Mouse (Mus musculus) hindbrain, embryonic 11.5 days (tissue): ENCODE results near the gene 0610030E20Rik. TPM values are rescaled to one million over a fixed set of nuclear protein-coding genes. Genes with fewer than 3 reads are reported as not detected.

Source experiments
- ATAC-seq: fragments of 200-750 bp; cut with Nextera tagmentation; 2 replicates; pipeline ENCODE4 v1.8.0; 2017; ENCODE audit warnings: mild to moderate bottlenecking, moderate TSS enrichment, moderate library complexity; ENCODE audit not compliant: low FRiP score
- DNase-seq: peaks from one replicate; pipeline ENCODE4 v3.0.0-alpha.2; 2015; ENCODE audit warnings: low spot score
- H3K27ac ChIP-seq: fragments of 300-500 bp; sonication (generic); 2 replicates; pipeline ENCODE4 v1.5.1; 2014; ENCODE audit warnings: mild to moderate bottlenecking, low read depth, low read length
- H3K27me3 ChIP-seq: fragments of 300-500 bp; sonication (generic); 2 replicates; pipeline ENCODE4 v1.6.1; 2014; ENCODE audit warnings: mild to moderate bottlenecking, low read length, moderate library complexity, mixed read lengths; ENCODE audit not compliant: control insufficient read depth, insufficient read depth
- H3K36me3 ChIP-seq: fragments of 300-500 bp; sonication (generic); 2 replicates; pipeline ENCODE4 v1.6.1; 2014; ENCODE audit warnings: mild to moderate bottlenecking, low read length, moderate library complexity, mixed read lengths; ENCODE audit not compliant: control insufficient read depth, insufficient read depth
- H3K4me1 ChIP-seq: fragments of 300-500 bp; sonication (generic); replicated peaks from 2 replicates; pipeline ENCODE4 v1.6.1; 2014; ENCODE audit warnings: low read length, mixed read lengths; ENCODE audit not compliant: control insufficient read depth, insufficient read depth
- H3K4me2 ChIP-seq: fragments of 300-500 bp; sonication (generic); replicated peaks from 2 replicates; pipeline ENCODE4 v1.6.1; 2014; ENCODE audit warnings: mild to moderate bottlenecking, low read depth, low read length
- H3K4me3 ChIP-seq: fragments of 300-500 bp; sonication (generic); 2 replicates; pipeline ENCODE4 v1.5.1; 2014; ENCODE audit warnings: low read depth, low read length
- H3K9ac ChIP-seq: fragments of 300-500 bp; sonication (generic); 2 replicates; pipeline ENCODE4 v1.6.1; 2014; ENCODE audit warnings: low read depth, low read length
- H3K9me3 ChIP-seq: fragments of 300-500 bp; sonication (generic); 2 replicates; pipeline ENCODE4 v1.6.1; 2016; ENCODE audit warnings: low read length; ENCODE audit not compliant: control insufficient read depth
- WGBS: fragments of 180-500 bp; shearing (Covaris S2); extraction: QIAGEN DNeasy Blood & Tissue Kit; methylation state at CpG from one replicate; pipeline ENCODE4 v1.1.7; 2014; 5-methylcytosine and 5-hydroxymethylcytosine counted together
- polyA plus RNA-seq: library from polyadenylated mRNA; unstranded; fragments of >200 nt; fragmentation: Nextera tagmentation; extraction: Ambion mirVana; gene quantifications from 2 replicates; pipeline ENCODE4 v1.2.1, GENCODE M21; 2014

Gene 0610030E20Rik
- polyA plus RNA-seq, 1 experiment from 2014 or later, result 28.4 TPM

DNA sequence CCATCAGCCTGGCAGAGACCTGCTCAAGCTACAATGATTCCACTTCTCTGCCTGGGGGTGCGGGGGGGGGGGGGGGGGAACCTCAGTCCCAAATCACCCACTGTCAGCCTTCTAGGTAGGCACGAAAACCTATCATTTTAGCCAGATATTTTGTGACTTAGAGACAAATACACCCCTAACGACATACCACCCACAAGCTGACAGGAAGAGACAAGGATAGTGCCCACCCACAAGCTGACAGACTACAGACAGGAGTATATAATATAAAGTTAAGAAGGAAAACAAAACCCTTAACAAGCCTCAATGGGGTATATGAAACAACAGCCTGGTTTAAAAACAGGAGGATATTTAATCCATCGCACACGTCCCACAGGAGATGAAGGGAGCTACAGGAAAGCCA is 28.7 kb upstream of the 0610030E20Rik start:
- H3K27ac ChIP-seq, result no peak overlapping the region
- no peak overlapping the region for H3K4me3 ChIP-seq
- no peak overlapping the region for H3K9ac ChIP-seq
- 87% methylated on average over 5 of the region's 5 CpGs for WGBS
- H3K27me3 ChIP-seq, result no peaks in the 10 kb centered on the region
- no peak overlapping the region for H3K4me2 ChIP-seq
- DNase-seq (no peak), ATAC-seq (no peak)
- no peaks in the 10 kb centered on the region for H3K4me1 ChIP-seq
- H3K9me3 ChIP-seq, result no peaks in the 10 kb centered on the region
- H3K36me3 ChIP-seq, result peaks cover 18% of the 10 kb centered on the region

DNA sequence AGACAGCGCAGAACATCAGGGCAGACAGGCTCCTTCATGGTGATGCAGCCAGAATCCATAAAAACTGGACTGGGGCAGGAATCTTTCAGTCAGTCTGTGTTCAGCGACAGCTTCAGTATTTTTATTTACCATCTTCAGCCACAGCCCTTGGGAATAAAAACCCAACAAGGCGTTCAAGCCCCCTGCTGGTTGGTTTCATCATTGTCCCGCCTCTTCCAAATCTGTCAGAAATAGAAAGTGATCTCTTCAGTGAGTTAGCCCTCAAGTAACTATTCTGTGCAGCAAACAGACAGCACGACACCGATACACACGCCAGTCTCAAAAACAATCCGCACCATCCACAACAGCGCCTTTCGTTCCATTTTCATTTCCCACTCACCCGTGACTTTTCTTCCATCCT is 28.1 kb upstream of the 0610030E20Rik start:
- Histone ChIP-seq H3K36me3 (peaks cover 22% of the 10 kb centered on the region), H3K4me2 (no peak overlapping the region)

DNA sequence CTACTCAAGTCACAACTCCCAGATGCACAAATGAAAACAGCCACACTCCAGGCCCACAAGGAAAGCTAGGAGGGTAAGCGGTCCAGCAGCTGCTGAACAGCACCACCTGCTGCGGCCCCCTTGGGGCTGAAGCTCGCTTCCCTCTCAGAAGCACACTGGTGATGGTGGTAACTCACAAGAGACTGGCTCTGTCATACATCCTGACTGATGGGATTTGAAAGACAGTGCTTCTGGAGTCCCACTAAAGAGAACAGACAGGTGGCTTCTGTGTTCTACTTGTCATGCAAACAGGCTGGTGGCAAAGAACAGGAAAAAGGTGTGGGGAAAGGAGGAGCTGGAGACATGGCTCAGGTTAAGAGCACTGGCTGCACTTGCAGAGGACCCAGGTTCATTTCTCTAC is 24.2 kb upstream of the 0610030E20Rik start:
- Histone ChIP-seq H3K9ac (no peak overlapping the region), H3K4me2 (no peak overlapping the region), H3K27ac (no peak overlapping the region), H3K9me3 (no peaks in the 10 kb centered on the region), H3K27me3 (no peaks in the 10 kb centered on the region), H3K36me3 (peaks cover 23% of the 10 kb centered on the region), H3K4me3 (no peak overlapping the region), H3K4me1 (no peaks in the 10 kb centered on the region)
- 92% methylated on average over 3 of the region's 3 CpGs for WGBS
- no peak for ATAC-seq
- DNase-seq, result no peak

More for the DNA sequence above, 28.1 kb upstream of the 0610030E20Rik start:
- no peaks in the 10 kb centered on the region for H3K9me3 ChIP-seq
- H3K27me3 ChIP-seq, result no peaks in the 10 kb centered on the region
- no peak overlapping the region for H3K4me3 ChIP-seq
- ATAC-seq (no peak), DNase-seq (peak; percentile 61)
- H3K27ac ChIP-seq, result no peak overlapping the region
- WGBS, result 86% methylated on average over 11 of the region's 11 CpGs
- H3K9ac ChIP-seq, result no peak overlapping the region
- H3K4me1 ChIP-seq, result no peaks in the 10 kb centered on the region

DNA sequence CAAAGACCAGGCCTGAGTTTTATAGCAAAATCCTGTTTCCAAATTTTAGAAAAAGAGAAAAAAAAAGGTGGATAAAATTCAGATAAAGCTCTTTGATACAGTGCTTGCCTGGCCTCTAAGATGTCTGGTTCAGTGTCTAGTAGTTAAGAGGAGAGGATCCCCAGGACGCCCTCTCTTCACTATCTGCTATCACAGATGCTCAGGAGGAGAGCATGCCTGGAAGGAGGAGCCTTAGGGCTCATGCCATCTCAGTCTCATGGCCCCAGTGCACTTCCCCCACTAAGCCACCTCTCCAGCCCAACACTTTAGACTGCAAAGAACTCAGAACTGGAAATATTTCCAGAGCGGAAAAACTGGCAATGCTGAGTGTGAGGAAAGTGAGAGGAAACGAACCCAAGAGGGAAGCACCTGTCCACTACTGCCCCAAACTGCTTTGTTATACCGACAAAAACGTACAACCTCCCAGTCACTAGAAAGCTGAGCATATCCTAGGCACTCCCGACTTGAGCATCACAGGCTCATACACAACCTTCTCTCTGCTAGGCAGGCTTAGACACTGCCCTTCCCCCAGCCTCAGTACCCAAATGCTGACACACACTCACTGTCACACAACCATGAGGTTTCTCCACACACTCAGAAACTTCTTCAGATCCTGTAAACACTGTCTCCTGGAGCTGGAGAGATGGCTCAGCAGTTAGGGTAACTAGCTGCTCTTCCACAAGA is 23.2 kb upstream of the 0610030E20Rik start:
- no peak overlapping the region for H3K4me2 ChIP-seq
- H3K9ac ChIP-seq, result no peak overlapping the region
- DNase-seq (no peak), ATAC-seq (no peak)
- 88% methylated on average over 6 of the region's 6 CpGs for WGBS
- H3K27ac ChIP-seq, result no peak overlapping the region
- H3K4me3 ChIP-seq, result no peak overlapping the region
- H3K36me3 ChIP-seq, result peaks cover 20% of the 10 kb centered on the region
- H3K27me3 ChIP-seq, result no peaks in the 10 kb centered on the region
- no peaks in the 10 kb centered on the region for H3K9me3 ChIP-seq
- no peaks in the 10 kb centered on the region for H3K4me1 ChIP-seq

DNA sequence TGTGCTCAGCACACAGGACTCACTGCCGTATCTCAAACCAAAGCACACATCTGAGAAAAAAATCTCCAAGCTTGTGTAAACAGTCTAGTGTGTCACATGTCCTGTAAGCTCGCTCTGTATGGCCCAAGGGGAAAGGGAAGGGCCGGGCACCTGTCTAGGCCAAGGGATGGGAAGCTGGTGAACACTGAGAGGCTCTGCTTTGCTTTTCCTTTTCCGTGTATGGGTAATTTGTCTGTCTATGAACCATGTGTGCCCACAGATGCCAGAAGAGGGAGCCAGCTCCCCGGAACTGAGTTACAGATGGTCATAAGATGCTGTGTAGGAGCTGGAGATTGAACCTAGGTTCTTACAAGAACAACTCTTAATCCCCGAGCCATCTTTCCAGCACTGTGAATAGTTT is 20.8 kb upstream of the 0610030E20Rik start:
- H3K36me3 ChIP-seq, result peaks cover 14% of the 10 kb centered on the region
- ATAC-seq, result no peak
- no peak overlapping the region for H3K27ac ChIP-seq
- no peak for DNase-seq
- H3K4me1 ChIP-seq, result no peaks in the 10 kb centered on the region
- 82% methylated on average over 6 of the region's 6 CpGs for WGBS
- H3K27me3 ChIP-seq, result no peaks in the 10 kb centered on the region
- H3K4me3 ChIP-seq, result no peak overlapping the region
- no peak overlapping the region for H3K4me2 ChIP-seq
- H3K9me3 ChIP-seq, result no peaks in the 10 kb centered on the region
- H3K9ac ChIP-seq, result no peak overlapping the region

GRCm38 (mm10) chr6:72329019-72329418 is 18.1 kb upstream of the 0610030E20Rik start:
- WGBS, result 94% methylated on average over 5 of the region's 5 CpGs
- ATAC-seq (no peak), DNase-seq (no peak)
- no peaks in the 10 kb centered on the region for H3K9me3 ChIP-seq
- no peak overlapping the region for H3K9ac ChIP-seq
- H3K27ac ChIP-seq, result no peak overlapping the region
- no peak overlapping the region for H3K4me2 ChIP-seq
- H3K36me3 ChIP-seq, result peaks cover 8% of the 10 kb centered on the region; the same call in 1 of the 2 replicates
- H3K27me3 ChIP-seq, result no peaks in the 10 kb centered on the region
- no peaks in the 10 kb centered on the region for H3K4me1 ChIP-seq
- H3K4me3 ChIP-seq, result no peak overlapping the region

- DNase-seq, result no peak
- H3K36me3 ChIP-seq, result peaks cover 6% of the 10 kb centered on the region; the same call in 1 of the 2 replicates
- no peaks in the 10 kb centered on the region for H3K27me3 ChIP-seq
- H3K27ac ChIP-seq, result no peak overlapping the region
- no peak overlapping the region for H3K9ac ChIP-seq
- ATAC-seq, result no peak
- no peaks in the 10 kb centered on the region for H3K9me3 ChIP-seq
- WGBS, result 90% methylated on average over 4 of the region's 4 CpGs
- H3K4me2 ChIP-seq, result no peak overlapping the region
- no peak overlapping the region for H3K4me3 ChIP-seq
- no peaks in the 10 kb centered on the region for H3K4me1 ChIP-seq
Measured at GRCm38 (mm10) chr6:72330133-72330532, 17.0 kb upstream of the 0610030E20Rik start.

DNA sequence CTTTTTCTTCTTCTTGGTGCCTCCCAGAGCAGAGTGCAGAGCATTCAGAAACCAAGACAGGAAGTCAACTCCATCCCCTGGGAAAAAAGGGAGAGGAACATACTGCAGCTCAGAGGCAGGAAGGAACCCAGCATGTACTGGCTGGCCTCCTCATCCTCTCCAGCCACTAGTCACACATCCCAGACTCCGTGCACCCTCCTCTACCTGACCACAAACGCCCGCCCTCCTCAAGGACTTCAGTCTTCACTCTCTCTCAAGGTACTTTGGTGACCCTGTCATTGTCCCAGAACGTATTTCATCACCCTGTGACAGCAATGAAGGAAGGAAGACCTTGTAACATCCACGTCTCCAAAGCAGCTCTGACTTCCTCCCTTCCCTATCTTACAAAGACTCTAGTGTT is 14.0 kb upstream of the 0610030E20Rik start:
- no peak for ATAC-seq
- Histone ChIP-seq H3K9ac (no peak overlapping the region), H3K4me2 (no peak overlapping the region), H3K9me3 (no peaks in the 10 kb centered on the region), H3K36me3 (peaks cover 18% of the 10 kb centered on the region), H3K4me3 (no peak overlapping the region), H3K4me1 (no peaks in the 10 kb centered on the region), H3K27me3 (no peaks in the 10 kb centered on the region; the same call in 1 of the 2 replicates), H3K27ac (no peak overlapping the region)
- no peak for DNase-seq
- 85% methylated on average over 5 of the region's 5 CpGs for WGBS

- H3K4me1 ChIP-seq, result no peaks in the 10 kb centered on the region
- H3K4me2 ChIP-seq, result no peak overlapping the region
- H3K27ac ChIP-seq, result no peak overlapping the region
- 59% methylated on average over 2 of the region's 2 CpGs for WGBS
- no peaks in the 10 kb centered on the region; the same call in 1 of the 2 replicates for H3K27me3 ChIP-seq
- no peak overlapping the region for H3K4me3 ChIP-seq
- ATAC-seq (no peak), DNase-seq (no peak)
- H3K9me3 ChIP-seq, result no peaks in the 10 kb centered on the region
- H3K9ac ChIP-seq, result no peak overlapping the region
- H3K36me3 ChIP-seq, result peaks cover 16% of the 10 kb centered on the region
Measured at GRCm38 (mm10) chr6:72340481-72340880, 6.6 kb upstream of the 0610030E20Rik start.
